Mouse (Mus musculus): ENCODE data around the gene Rasa3.

Rasa3 gene

DNA sequence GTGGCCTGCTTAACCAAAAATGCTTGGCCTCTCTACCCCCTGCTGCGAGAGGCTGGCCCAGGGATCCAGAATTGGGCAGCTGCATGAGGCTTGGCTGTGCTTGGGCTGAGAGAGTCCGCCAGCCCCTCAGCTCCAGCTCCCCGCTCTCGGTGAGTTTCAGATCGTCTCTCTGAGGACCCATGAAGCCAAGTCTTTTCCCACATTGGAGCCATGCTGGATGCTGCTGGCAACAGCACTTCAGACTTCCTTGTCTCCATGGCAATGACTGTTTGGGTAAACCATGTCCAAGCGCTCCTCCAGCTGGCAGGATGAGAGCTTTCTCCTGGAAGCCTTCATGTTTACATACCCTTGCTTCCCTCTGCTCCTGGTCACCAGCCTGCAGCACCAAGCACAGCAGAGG is 138.6 kb downstream of the Rasa3 start:
- in situ Hi-C loops (cut with MboI; ENCODE audit: low pct_unique_long_range_greater_than_20kb in 1 of 2, low sequenced_read_pairs in 2 of 2, unreplicated experiment in 1 of 2) = no loop called here

DNA sequence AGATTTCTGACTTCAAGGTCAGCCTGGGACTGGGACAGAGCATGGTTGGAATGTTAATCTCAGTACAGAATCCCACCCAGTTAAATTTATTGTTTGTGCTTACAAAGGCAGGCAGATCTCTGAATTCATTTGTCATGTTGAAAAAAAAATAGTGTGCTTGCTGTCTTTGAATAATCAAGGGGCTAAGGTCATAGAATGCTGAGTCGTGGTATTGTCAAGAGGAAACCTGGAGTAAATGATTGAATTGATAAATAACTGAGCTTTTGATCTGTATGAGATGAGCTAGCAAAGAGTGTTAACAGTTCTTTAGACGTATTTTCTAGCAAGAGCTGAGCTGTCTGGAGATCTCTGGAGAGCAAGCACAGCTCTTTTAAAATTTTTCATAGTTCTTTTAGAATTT is 140.3 kb downstream of the Rasa3 start:
- in situ Hi-C loops (cut with MboI; ENCODE audit: low pct_unique_long_range_greater_than_20kb in 1 of 2, low sequenced_read_pairs in 2 of 2, unreplicated experiment in 1 of 2) = no loop called here

GRCm38 (mm10) chr8:13533123-13533522 is 144.3 kb downstream of the Rasa3 start:
- in situ Hi-C loops (cut with MboI; ENCODE audit: low pct_unique_long_range_greater_than_20kb in 1 of 2, low sequenced_read_pairs in 2 of 2, unreplicated experiment in 1 of 2) = no loop called here

GRCm38 (mm10) chr8:13531602-13532171 is 145.7 kb downstream of the Rasa3 start:
- in situ Hi-C loops (cut with MboI; ENCODE audit: low pct_unique_long_range_greater_than_20kb in 1 of 2, low sequenced_read_pairs in 2 of 2, unreplicated experiment in 1 of 2) = no loop called here

DNA sequence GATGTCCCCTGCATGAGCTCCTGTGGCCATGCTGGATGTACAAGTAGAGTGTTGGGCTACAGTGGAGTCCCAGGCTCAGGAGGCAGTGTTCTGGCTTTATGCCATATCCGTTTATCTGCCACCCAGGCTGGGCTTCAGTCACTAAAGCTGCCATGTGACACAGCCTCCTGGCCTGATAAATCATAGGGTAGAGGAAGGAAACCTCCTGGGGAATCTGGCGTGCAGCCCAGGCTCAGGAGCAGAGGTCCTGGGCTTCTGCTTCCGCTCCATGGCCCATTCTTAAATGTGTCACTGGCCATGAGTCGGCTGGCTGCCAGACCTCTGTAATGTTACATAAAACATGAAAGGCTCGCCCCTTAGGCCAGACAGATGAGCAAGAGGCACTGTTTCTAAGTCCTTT is 146.5 kb downstream of the Rasa3 start:
- in situ Hi-C loops (cut with MboI; ENCODE audit: low pct_unique_long_range_greater_than_20kb in 1 of 2, low sequenced_read_pairs in 2 of 2, unreplicated experiment in 1 of 2) = no loop called here

DNA sequence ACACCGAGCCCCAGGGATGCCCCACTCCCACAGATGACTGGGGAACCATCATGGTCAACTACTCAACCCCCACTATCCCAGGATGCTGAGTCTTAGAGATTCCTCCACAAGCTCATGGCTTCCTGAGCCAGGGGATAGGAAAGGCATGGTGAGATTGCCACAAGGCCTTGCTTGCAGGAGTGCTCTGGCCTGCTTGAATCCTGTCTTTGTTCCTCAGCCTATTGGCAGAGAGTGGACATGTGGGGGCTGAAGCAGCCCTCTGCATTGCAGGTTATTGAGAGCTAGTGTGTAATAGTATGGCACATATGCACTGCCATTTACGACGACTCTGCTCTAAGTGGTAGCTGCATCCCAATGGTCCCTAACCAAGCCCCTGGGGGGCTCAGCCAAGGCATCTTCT is 147.0 kb downstream of the Rasa3 start:
- in situ Hi-C loops (cut with MboI; ENCODE audit: low pct_unique_long_range_greater_than_20kb in 1 of 2, low sequenced_read_pairs in 2 of 2, unreplicated experiment in 1 of 2) = no loop called here

- in situ Hi-C loops (cut with MboI; ENCODE audit: low pct_unique_long_range_greater_than_20kb in 1 of 2, low sequenced_read_pairs in 2 of 2, unreplicated experiment in 1 of 2) = no loop called here
Measured at GRCm38 (mm10) chr8:13529891-13530316, 147.5 kb downstream of the Rasa3 start.

DNA sequence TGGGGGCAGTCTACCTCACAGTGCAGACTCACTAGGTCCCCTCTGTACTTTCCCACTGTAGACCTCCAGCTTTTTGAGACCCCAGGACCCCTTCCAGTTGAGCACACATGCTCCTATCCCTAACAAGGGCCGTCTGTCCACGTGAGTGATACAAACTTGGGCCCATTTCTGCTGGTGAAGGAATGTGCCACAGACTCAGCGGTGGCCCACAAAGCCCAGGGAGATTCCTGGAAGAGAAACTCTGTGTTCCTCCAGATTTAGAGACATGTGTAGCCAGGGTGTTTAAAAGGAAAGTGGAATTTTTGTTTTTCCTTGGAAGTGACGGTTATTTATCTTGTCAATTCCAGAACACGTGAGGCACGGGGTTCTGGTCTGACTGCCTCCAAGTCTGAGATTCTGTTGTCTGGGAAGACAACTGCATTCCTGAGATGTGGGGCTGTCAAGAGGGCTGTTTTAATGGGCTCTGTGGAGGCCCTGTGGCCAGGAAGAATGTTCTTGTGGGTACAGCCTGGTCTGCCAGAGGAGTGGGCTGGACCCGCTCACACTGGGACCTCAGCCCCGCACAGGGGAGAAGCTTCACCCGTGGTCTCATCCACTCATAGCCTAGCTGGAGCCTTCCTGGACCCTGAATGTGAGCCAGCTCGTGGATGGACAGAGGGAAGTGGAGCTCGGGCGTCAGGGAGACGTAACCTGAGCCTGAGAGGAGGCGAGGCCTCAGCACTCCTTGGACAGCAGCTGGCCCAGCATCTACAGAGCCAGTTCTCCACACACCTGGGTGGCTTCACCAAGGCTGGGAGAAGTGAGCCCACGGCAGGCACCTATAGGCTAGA is 148.2 kb downstream of the Rasa3 start:
- in situ Hi-C loops (cut with MboI; ENCODE audit: low pct_unique_long_range_greater_than_20kb in 1 of 2, low sequenced_read_pairs in 2 of 2, unreplicated experiment in 1 of 2) = no loop called here

DNA sequence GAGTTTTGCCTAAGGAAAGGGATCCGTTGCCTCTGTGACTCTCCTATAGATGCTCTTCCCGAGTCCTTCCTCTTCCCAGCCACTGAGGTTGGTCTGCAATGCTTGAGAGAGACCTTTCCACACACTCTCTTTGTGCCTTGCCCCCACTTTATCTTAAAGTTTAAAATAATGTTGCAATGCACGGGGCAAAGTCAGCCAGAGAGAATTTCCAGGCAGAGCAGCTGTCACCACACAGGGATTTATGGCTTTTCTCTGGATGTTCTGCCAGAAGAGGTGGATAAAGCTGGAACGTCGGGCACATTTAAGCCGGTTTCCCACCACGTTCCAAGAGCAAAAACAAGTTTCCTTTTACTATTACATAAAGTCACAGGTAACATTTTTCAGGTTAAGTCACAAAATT is 156.0 kb downstream of the Rasa3 start:
- in situ Hi-C loops (cut with MboI; ENCODE audit: low pct_unique_long_range_greater_than_20kb in 1 of 2, low sequenced_read_pairs in 2 of 2, unreplicated experiment in 1 of 2) = no loop called here

- in situ Hi-C loops (cut with MboI; ENCODE audit: low pct_unique_long_range_greater_than_20kb in 1 of 2, low sequenced_read_pairs in 2 of 2, unreplicated experiment in 1 of 2) = no loop called here
Measured at GRCm38 (mm10) chr8:13520349-13520748, 157.1 kb downstream of the Rasa3 start.

GRCm38 (mm10) chr8:13519503-13519902 is 157.9 kb downstream of the Rasa3 start:
- in situ Hi-C loops (cut with MboI; ENCODE audit: low pct_unique_long_range_greater_than_20kb in 1 of 2, low sequenced_read_pairs in 2 of 2, unreplicated experiment in 1 of 2) = no loop called here

DNA sequence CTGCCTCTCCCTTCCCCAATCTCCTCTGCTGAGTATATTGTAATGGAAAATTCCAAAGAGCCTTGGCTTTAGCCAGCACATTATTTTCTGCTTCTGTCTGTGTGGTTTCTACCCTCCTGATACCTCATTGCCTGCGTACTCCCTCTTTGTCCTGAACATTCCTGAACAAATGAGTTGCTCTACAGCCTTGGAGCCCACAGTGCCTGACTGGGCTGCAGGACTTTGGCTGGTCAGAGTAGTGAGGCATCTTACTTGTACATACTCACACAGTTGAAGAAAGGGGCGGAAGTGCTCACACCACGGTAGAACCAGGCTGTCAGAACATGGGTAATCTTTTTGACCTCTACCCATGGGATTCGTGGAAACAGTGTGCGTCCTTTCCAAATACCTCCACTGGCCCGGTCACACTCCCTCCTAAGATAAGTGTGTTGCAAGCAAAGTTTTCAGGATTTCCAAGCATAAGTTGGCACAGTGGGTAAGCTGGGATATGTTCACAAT is 160.1 kb downstream of the Rasa3 start:
- in situ Hi-C loops (cut with MboI; ENCODE audit: low pct_unique_long_range_greater_than_20kb in 1 of 2, low sequenced_read_pairs in 2 of 2, unreplicated experiment in 1 of 2) = no loop called here

Measured in mouse embryonic stem cell (cell line).